Mouse (Mus musculus) liver, embryonic 14.5 days (tissue): Measurements from ENCODE around the gene Dkkl1.

Source experiments
- CTCF ChIP-seq: IDR thresholded peaks from 2 replicates; pipeline ENCODE4 v1.5.1; 2016; ENCODE audit warnings: antibody characterized with exemption, low read depth, control low read depth
- EP300 ChIP-seq: IDR thresholded peaks from 2 replicates; pipeline ENCODE4 v1.6.1; 2016; ENCODE audit warnings: antibody characterized with exemption, low read depth

GRCm38 (mm10) chr7:45224826-45225225 lies 12.9 kb upstream of the Dkkl1 start:
- TF ChIP-seq CTCF, result no peak
- TF ChIP-seq EP300, result no peak
